Mouse (Mus musculus): ENCODE data around the gene Armh4. TPM values are rescaled to one million over a fixed set of nuclear protein-coding genes. Genes with fewer than 3 reads are reported as not detected.

Armh4 gene
- polyA plus RNA-seq, 1 experiment from 2014 or later, result 41.1 TPM

Other genes with a start within 250 kb of the Armh4 start
- gene Olfr722, start 118.6 kb upstream of the Armh4 start, polyA plus RNA-seq (2016; fragmentation: Nextera tagmentation; extraction: Ambion mirVana), result not detected in 2 replicates
- gene Olfr723, start 148.4 kb upstream of the Armh4 start, polyA plus RNA-seq (2016; fragmentation: Nextera tagmentation; extraction: Ambion mirVana), result not detected in 2 replicates
- gene Olfr724, start 179.9 kb upstream of the Armh4 start, polyA plus RNA-seq (2016; fragmentation: Nextera tagmentation; extraction: Ambion mirVana), result not detected in 2 replicates

Measured in hindbrain, embryonic 12.5 days (tissue).